Mouse (Mus musculus) MEL (cell line): ENCODE measurements at regions not wholly inside any gene's neighbourhood (a gene's known extent, or its start where the extent isn't known, plus 50 kb on each side); places are given as distances from the start of the nearest gene placed in this dataset.

Experiments
- DNase-seq: peaks from one replicate; pipeline ENCODE4 v3.0.0; 2011; ENCODE audit warnings: low read depth, low spot score
- H3K27ac ChIP-seq: 2 replicates; pipeline ENCODE4 v1.5.1; 2012; ENCODE audit warnings: low read depth, mild to moderate bottlenecking, control low read depth, low read length, moderate library complexity; ENCODE audit not compliant: control insufficient read depth
- H3K27me3 ChIP-seq, 2 experiments: fragments of 150-350 bp in 1 of 2; sonication (generic) in 1 of 2; 2 replicates each; pipeline ENCODE4 v1.6.1; 2012; ENCODE audit warnings: low read length in 2 of 2, mild to moderate bottlenecking in 2 of 2, improper control_type of control experiment in 1 of 2, moderate library complexity in 1 of 2; ENCODE audit not compliant: insufficient read depth in 2 of 2, control insufficient read depth in 1 of 2
- H3K36me3 ChIP-seq, 2 experiments: 2 replicates each; pipeline ENCODE4 v1.6.1; 2012 to 2014; ENCODE audit warnings: low read length in 2 of 2, improper control_type of control experiment in 1 of 2, inconsistent platforms in 1 of 2, mild to moderate bottlenecking in 1 of 2; ENCODE audit not compliant: insufficient read depth in 2 of 2, control insufficient read depth in 1 of 2
- H3K4me1 ChIP-seq, 2 experiments: fragments of 150-350 bp in 1 of 2; sonication (generic) in 1 of 2; 2 replicates each; pipeline ENCODE4 v1.6.1; 2012; ENCODE audit warnings: low read length in 2 of 2, improper control_type of control experiment in 1 of 2, mild to moderate bottlenecking in 1 of 2; ENCODE audit not compliant: insufficient read depth in 2 of 2, control insufficient read depth in 1 of 2
- H3K4me3 ChIP-seq, 2 experiments: fragments of 150-350 bp in 1 of 2; sonication (generic) in 1 of 2; 2 replicates each; pipeline ENCODE4 v1.5.1; 2012; ENCODE audit warnings: low read depth in 2 of 2, low read length in 2 of 2, mild to moderate bottlenecking in 2 of 2, moderate library complexity in 2 of 2, control low read depth in 1 of 2, improper control_type of control experiment in 1 of 2; ENCODE audit not compliant: control insufficient read depth in 1 of 2, insufficient read depth in 1 of 2
- H3K79me2 ChIP-seq: 2 replicates; pipeline ENCODE4 v1.6.1; 2012; ENCODE audit warnings: mild to moderate bottlenecking, low read length, moderate library complexity; ENCODE audit not compliant: control insufficient read depth, poor library complexity, insufficient read depth
- H3K9ac ChIP-seq: 2 replicates; pipeline ENCODE4 v1.6.1; 2012; ENCODE audit warnings: low read depth, mild to moderate bottlenecking, control low read depth, low read length, moderate library complexity; ENCODE audit not compliant: control insufficient read depth, poor library complexity, severe bottlenecking
- H3K9me3 ChIP-seq: fragments of 150-350 bp; sonication (generic); replicated peaks from 2 replicates; pipeline ENCODE4 v1.6.1; 2012; ENCODE audit warnings: mild to moderate bottlenecking, low read length, improper control_type of control experiment, moderate library complexity; ENCODE audit not compliant: insufficient read depth
- CTCF ChIP-seq, 3 experiments: IDR thresholded peaks in 2 of 3; conservative IDR thresholded peaks in 1 of 3; 2 replicates each; pipeline ENCODE4 v1.5.1; 2011 to 2012; ENCODE audit warnings: low read length in 3 of 3, low read depth in 2 of 3, mild to moderate bottlenecking in 2 of 3, improper control_type of control experiment in 1 of 3, inconsistent platforms in 1 of 3, mixed read lengths in 1 of 3, moderate library complexity in 1 of 3; ENCODE audit not compliant: control insufficient read depth in 1 of 3, insufficient read depth in 1 of 3, poor library complexity in 1 of 3, severe bottlenecking in 1 of 3
- E2F4 ChIP-seq: IDR thresholded peaks from 2 replicates; pipeline ENCODE4 v1.6.1; 2011; ENCODE audit warnings: low read depth, low read length, improper control_type of control experiment, borderline replicate concordance
- ELF1 ChIP-seq: IDR thresholded peaks from 2 replicates; pipeline ENCODE4 v1.6.1; 2014; ENCODE audit warnings: low read depth, mild to moderate bottlenecking, inconsistent platforms, low read length, improper control_type of control experiment, moderate library complexity
- GABPA ChIP-seq: IDR thresholded peaks from 2 replicates; pipeline ENCODE4 v1.6.1; 2012; ENCODE audit warnings: low read depth, mild to moderate bottlenecking, inconsistent platforms, low read length, improper control_type of control experiment, moderate library complexity
- GATA1 ChIP-seq: IDR thresholded peaks from 2 replicates; pipeline ENCODE4 v1.6.1; 2011; ENCODE audit warnings: low read depth, low read length, improper control_type of control experiment
- HCFC1 ChIP-seq: IDR thresholded peaks from 2 replicates; pipeline ENCODE4 v1.6.1; 2012; ENCODE audit warnings: low read depth, mild to moderate bottlenecking, inconsistent platforms, low read length, improper control_type of control experiment, moderate library complexity
- JUND ChIP-seq: IDR thresholded peaks from 2 replicates; pipeline ENCODE4 v1.6.1; 2011; ENCODE audit warnings: low read depth, mild to moderate bottlenecking, improper control_type of control experiment, low read length
- KAT2A ChIP-seq: conservative IDR thresholded peaks from 2 replicates; pipeline ENCODE4 v1.6.1; 2012; ENCODE audit warnings: low read depth, low read length, improper control_type of control experiment, inconsistent platforms
- MAZ ChIP-seq: IDR thresholded peaks from 2 replicates; pipeline ENCODE4 v1.6.1; 2012; ENCODE audit warnings: low read depth, mild to moderate bottlenecking, inconsistent platforms, low read length, improper control_type of control experiment
- MEF2A ChIP-seq: IDR thresholded peaks from 2 replicates; pipeline ENCODE4 v1.6.1; 2014; ENCODE audit warnings: low read depth, mild to moderate bottlenecking, inconsistent platforms, low read length, improper control_type of control experiment; ENCODE audit not compliant: poor library complexity, insufficient replicate concordance, severe bottlenecking; ENCODE audit errors: extremely low read depth
- MYB ChIP-seq: IDR thresholded peaks from 2 replicates; pipeline ENCODE4 v1.6.1; 2011; ENCODE audit warnings: mild to moderate bottlenecking, low read depth, low read length, improper control_type of control experiment
- NELFE ChIP-seq: IDR thresholded peaks from 2 replicates; pipeline ENCODE4 v1.6.1; 2011; ENCODE audit warnings: low read depth, low read length, improper control_type of control experiment
- POLR2A ChIP-seq, 2 experiments: IDR thresholded peaks; 2 replicates each; pipeline ENCODE4 v1.6.1; 2011 to 2012; ENCODE audit warnings: low read length in 2 of 2, mild to moderate bottlenecking in 2 of 2, control low read depth in 1 of 2, improper control_type of control experiment in 1 of 2, low read depth in 1 of 2, moderate library complexity in 1 of 2; ENCODE audit not compliant: control insufficient read depth in 1 of 2, insufficient read depth in 1 of 2, poor library complexity in 1 of 2
- POLR2AphosphoS2 ChIP-seq: IDR thresholded peaks from 2 replicates; pipeline ENCODE4 v1.6.1; 2011; ENCODE audit warnings: low read length, improper control_type of control experiment
- RAD21 ChIP-seq: IDR thresholded peaks from 2 replicates; pipeline ENCODE4 v1.6.1; 2011; ENCODE audit warnings: mild to moderate bottlenecking, low read depth, low read length, improper control_type of control experiment
- RCOR1 ChIP-seq: IDR thresholded peaks from 2 replicates; pipeline ENCODE4 v1.6.1; 2012; ENCODE audit warnings: low read depth, mild to moderate bottlenecking, inconsistent platforms, low read length, improper control_type of control experiment
- SMC3 ChIP-seq: IDR thresholded peaks from 2 replicates; pipeline ENCODE4 v1.6.1; 2011; ENCODE audit warnings: low read depth, low read length, improper control_type of control experiment
- TAL1 ChIP-seq: IDR thresholded peaks from 2 replicates; pipeline ENCODE4 v1.6.1; 2012; ENCODE audit warnings: mild to moderate bottlenecking, inconsistent platforms, low read length, moderate library complexity, mixed read lengths
- TCF12 ChIP-seq: IDR thresholded peaks from 2 replicates; pipeline ENCODE4 v1.6.1; 2014; ENCODE audit warnings: low read depth, mild to moderate bottlenecking, inconsistent platforms, low read length, improper control_type of control experiment, moderate library complexity
- UBTF ChIP-seq: IDR thresholded peaks from 2 replicates; pipeline ENCODE4 v1.6.1; 2012; ENCODE audit warnings: low read depth, mild to moderate bottlenecking, inconsistent platforms, low read length, improper control_type of control experiment, moderate library complexity, borderline replicate concordance; ENCODE audit not compliant: insufficient read depth
- ZC3H11A ChIP-seq: IDR thresholded peaks from 2 replicates; pipeline ENCODE4 v1.6.1; 2012; ENCODE audit warnings: low read depth, mild to moderate bottlenecking, inconsistent platforms, low read length, improper control_type of control experiment

GRCm38 (mm10) chr16:93493337-93494002 lies 110.4 kb downstream of the Setd4 start:
- no peaks in the 10 kb centered on the region for H3K4me1 ChIP-seq
- H3K9ac ChIP-seq, result no peak overlapping the region
- TF ChIP-seq CTCF (IDR thresholded peaks at IDR 0.05 in 2 of 3, conservative IDR thresholded peaks at IDR 0.05 in 1 of 3; ENCODE audit: control insufficient read depth in 1 of 3, insufficient read depth in 1 of 3, low read depth in 2 of 3, low read length in 3 of 3, poor library complexity in 1 of 3, severe bottlenecking in 1 of 3) (no peak), MEF2A (no peak), GATA1 (no peak), RAD21 (no peak), HCFC1 (no peak), SMC3 (no peak), MYB (no peak), JUND (no peak), NELFE (no peak)

GRCm38 (mm10) chr16:93486646-93487550 lies 117.0 kb downstream of the Setd4 start:
- Histone ChIP-seq H3K36me3 (no peaks in the 10 kb centered on the region), H3K27me3 (peaks cover 3 to 7% of the 10 kb centered on the region in 2 experiments), H3K4me1 (no peaks in the 10 kb centered on the region), H3K27ac (no peak overlapping the region), H3K9ac (no peak overlapping the region), H3K9me3 (no peaks in the 10 kb centered on the region), H3K4me3 (no peak overlapping the region), H3K79me2 (no peaks in the 10 kb centered on the region)
- DNase-seq, result no peak
- TF ChIP-seq ZC3H11A (no peak), UBTF (no peak), SMC3 (no peak), RAD21 (no peak), MEF2A (no peak), KAT2A (no peak), RCOR1 (no peak), GABPA (no peak), ELF1 (no peak), POLR2AphosphoS2 (no peak), TCF12 (no peak), TAL1 (no peak), E2F4 (no peak), MAZ (no peak), GATA1 (no peak), POLR2A (IDR thresholded peaks at IDR 0.05; ENCODE audit: control insufficient read depth in 1 of 2, insufficient read depth in 1 of 2, low read depth in 1 of 2, low read length in 2 of 2, poor library complexity in 1 of 2) (no peak)

More at GRCm38 (mm10) chr16:93493337-93494002, 110.4 kb downstream of the Setd4 start:
- Histone ChIP-seq H3K9me3 (no peaks in the 10 kb centered on the region), H3K27ac (no peak overlapping the region), H3K27me3 (no peaks in the 10 kb centered on the region), H3K4me3 (no peak overlapping the region), H3K36me3 (no peaks in the 10 kb centered on the region), H3K79me2 (no peaks in the 10 kb centered on the region)
- no peak for DNase-seq
